Mouse (Mus musculus) induced T-regulatory cell, adult 2 months (primary cell): Measurements from ENCODE around the gene Sox4.

Source experiments
- DNase-seq: peaks from one replicate; pipeline ENCODE4 v3.0.0-alpha.2; 2012; ENCODE audit warnings: low read depth

Gene Sox4

DNA sequence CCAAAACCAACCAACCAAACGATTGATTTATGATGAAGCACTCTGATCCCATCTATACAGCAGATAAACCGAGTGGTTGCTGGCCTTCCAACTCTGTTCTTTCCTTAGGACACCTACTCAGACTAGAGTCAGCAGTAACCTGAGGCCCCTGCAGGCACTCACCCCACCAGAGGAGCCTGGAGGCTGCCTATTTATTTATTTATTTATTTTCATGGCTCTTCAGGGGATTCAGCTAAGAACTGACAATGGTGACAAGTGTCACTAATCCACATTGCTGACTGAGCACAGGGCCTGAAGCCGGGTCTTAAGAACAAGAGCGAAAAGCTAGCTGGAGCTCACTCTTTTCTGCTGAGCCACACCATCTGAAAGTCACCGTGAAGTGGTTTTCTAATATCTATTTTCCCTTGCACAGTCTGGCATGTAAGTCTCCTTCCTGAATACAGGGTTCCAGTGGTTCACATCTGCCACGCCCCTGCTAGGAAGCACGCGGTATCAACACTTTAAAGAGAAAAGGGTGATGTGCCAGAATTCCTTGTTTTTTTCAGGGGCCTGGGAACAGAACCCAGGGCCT, 6.9 kb downstream of the Sox4 start:
- DNase-seq = no peak

DNA sequence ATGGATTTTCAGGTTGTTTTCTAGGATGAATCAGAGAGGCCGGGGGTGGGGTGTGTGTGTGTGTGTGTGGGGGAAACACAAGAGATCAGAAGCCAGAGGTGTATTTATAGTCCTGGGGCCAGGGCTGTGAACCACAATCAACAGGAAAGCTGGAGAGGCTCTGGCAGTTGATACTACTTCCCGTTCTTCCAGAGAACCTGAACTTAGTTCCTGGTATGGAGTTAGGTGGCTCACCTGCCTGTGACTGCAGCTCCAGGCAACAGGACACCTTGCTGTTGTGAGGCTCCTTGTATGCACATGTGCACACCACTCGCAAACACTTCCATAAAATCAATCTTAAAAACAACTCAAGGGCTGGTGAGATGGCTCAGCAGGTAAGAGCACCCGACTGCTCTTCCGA, 7.8 kb downstream of the Sox4 start:
- DNase-seq = no peak

DNA sequence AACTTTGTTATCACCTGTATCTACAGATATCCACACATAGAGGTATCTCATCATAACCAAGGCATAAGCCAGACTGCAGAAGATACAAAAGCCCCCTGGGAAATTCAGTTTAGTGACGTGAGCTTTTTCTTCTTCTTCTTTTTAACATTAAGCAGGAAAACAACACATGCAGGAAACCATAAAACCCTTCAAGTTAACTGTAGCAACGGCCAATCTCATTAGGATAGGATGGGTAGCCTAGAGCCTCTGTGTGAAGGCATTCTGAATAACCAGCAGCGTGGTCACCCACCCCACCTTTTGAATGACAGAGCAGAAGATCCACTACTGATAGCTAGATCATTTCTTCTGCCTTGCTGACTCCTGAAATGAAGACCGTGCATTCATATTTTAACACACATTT, 10.6 kb downstream of the Sox4 start:
- no peak for DNase-seq

DNA sequence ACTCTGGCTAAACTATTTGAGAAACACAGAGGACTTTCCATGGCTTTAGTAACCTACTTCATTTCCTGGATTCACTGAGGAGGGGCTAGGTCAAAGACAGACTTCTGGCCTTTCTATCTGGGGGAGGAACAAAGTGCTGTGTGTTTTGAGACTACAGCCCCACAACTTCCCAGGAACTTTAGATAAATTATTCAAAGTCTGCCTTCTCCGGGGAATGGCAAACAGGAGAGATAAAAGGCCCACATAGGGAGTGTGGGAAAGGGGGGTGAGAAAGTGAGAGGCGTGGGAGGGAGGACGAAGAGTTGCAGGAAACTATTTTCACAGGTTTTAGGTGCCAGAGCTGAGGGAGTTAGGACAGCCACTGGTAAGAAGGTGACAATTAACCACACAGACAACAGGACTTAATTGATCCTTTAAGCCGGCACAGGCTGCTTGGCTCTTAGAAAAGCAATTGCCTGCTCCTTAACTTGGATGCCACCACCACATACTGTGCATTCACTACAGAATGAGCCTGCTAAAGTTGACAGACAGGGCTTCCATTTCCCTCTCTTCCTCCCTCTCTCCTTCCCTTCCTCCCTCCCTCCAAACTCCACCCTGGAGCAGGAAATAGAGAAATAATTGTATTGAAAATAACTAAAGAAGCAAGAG, 11.4 kb downstream of the Sox4 start:
- no peak for DNase-seq

DNA sequence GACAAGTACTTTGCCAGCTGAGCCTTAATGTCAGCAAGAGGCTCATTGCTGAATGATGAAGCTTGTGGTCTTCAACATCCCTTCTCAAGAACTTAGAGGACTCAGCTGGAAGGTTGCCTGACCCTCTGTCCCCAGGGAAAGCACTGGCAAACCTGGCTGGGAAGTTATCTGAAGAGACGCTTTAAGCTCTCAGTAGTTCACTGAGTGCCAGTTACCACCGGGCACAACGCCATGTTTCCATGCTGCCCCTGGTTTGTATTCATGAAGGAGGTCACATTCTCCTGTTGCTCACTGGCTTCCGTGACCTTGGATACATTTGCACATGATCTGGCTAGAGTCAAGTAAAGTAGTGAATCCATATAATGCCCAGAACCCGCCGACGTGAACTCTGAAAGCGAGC, 20.1 kb downstream of the Sox4 start:
- DNase-seq = no peak

DNA sequence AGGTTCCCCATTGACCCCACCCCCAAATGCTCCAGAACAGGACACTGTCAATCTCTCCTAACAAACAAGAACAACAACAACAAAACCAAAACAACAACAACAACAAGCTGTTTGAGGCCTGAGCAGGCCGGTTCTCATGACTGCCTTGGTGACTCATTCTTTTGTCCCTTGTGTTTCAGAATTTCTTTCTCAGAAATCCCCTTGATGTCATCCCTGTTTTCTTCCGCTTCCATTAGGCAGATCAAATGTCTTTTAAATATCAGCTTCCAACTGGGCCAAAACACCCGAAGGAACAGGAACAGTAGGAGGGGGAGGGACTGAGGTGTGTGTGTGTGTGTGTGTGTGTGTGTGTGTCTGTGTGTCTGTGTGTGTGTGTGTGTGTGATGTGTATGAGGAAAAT, 21.7 kb downstream of the Sox4 start:
- DNase-seq = no peak

DNA sequence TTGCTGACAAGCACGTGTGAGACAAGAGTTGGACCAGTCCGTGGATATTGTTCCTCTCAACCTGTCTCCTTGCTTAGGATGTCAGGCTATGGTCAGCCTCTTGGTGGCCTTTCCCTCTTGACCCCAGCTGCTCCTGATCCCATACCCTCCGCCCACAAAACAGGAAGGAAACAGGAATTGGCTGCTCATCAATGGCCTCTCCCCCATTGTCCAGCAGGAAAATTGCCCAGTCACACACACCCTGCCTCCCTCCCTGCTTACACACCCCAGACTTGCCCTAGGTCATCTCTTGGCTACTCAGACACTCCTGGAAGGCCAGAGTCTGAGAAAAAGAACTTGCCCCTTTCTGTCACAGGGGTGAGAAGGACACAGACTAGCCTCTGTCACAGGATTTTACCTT, 22.2 kb downstream of the Sox4 start:
- DNase-seq = no peak

DNA sequence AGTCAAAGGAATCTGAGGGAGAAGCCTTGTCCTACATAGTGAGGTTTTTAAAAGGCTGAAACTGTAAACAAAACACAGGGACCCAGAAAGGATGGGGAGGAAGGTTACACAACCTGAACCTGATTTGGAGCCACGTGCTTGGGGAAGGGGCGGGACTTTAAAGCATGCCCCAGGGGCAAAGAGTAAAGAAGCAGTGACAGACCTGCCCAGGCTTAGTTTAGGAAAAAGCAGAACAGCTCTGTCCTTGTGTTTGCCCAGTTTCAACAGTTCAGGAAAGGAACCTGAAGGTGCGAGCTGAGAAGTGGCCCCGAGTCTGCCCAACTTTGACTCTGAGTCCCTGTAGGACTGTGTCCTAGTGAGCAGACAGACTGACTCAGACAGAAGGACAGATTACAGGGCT, 23.1 kb downstream of the Sox4 start:
- DNase-seq = no peak

DNA sequence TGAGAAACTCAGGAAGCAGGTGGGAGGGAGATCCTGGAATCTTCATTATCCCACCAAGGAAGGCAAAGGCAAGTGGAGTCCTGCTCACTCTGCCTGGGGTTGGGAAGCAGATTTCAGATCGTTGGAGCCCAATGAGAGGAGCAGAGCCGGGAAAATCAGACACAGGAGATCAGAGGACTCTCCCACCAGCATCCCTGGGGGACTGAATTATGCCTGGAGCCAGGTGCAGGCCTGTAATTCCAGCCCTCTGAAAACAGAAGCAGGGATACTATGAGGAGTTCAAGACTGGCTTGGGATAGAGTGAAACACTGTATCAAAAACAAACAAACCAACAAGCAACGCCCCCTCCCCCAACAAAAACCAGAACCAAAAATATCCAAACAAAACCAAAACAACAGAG, 23.6 kb downstream of the Sox4 start:
- DNase-seq = no peak

DNA sequence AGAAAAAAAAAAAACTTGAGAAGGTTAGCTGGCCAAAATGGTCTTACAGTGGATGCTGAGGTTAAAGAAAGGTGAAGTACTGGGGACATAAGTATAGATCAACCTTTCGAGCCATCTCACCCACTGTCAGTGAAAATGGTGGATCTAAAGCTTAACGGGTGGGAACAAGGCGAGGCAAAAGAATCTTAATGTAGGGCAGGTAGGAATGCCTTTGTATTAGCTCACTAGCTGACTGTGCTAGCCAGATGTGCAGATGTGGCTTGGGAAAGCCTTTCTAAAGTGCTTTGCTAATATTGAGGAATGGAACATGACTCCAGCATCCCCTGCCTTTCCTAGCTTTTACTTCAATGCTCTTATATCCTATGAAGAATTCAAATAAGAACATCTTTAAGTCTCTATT, 30.4 kb downstream of the Sox4 start:
- DNase-seq = no peak

DNA sequence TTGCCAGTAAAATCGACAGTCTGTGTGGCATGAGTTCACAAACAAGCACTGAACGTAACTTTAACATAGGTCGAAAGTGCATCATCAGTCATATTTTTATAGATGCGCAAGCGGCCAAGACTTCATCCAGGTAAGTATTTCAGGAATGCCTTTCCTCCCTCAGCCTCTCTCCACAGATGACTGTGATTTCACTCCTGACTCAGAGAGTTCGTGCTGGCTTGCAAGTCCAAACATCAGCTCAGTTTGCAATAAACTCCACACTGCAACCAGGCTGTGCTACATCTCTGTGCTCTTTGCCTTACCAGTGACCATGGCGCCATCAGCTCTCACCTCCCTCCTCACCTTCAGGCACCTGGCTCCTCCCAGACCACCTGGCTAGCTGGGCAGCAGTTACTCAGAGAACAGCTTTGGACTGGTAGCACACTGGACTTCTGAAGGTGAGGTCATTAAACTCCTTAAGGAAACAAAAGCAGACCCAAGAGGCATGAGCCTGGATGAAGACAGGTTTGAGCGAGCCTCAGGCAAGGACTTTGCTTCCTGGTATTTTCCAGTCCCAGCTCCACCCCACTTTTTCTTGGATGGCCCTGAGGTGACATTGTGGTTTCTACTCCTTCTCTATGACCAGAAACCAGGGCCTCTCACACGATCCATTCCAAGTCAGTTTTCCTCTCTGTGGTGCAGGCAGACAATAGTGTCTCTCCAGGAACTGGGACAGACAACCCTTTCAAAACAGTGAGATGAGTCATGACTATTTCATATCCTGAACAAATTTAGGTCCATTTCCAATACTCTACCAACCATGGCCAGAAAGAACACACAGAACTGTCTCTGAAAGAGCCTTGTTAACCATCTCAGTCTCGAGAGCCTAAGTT, 35.9 kb downstream of the Sox4 start:
- no peak for DNase-seq

DNA sequence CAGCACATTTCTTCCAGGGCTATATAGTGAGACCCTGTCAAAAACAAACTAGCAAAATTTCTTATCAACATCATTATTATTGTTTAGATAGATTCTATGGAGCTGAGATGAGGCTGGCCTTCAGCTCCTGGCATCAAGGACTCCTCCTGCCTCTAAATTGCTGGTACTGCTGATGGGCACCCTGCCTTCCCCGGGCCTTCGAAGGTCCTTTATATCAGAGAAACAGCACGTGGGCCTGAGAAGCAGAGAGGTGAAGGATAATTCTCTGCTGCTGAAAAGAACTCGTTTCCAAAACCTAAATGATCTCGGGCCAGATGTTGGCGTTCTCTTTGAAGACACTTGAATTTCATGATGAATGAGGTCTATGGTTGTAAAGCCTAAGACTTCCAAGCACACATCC, 39.9 kb downstream of the Sox4 start:
- DNase-seq = no peak

DNA sequence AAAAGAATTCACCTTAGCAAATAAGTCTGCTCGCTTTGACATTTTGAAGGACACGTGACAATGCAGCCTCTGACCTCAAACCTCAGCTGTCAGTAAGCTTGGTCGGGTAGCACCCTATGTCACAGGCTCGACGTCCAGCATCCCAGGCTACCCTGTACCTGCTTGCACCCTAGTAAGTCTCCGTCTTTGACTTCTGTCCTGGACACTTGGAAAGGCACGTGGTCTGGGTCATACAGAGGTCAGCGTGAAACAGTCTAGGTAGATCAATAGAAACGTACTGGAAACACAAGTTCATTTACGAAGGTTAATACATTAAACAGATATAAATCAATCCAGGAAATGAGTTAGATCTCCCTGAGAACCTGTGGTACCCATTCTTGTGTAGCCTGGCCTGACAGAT, 46.5 kb downstream of the Sox4 start:
- no peak for DNase-seq
